Mouse (Mus musculus) heart, adult 2 months (tissue): ENCODE data around the gene Bnc2.

Source experiments
- CTCF ChIP-seq: fragments of 200-600 bp; IDR thresholded peaks from 2 replicates; pipeline ENCODE4 v1.8.1; 2022; ENCODE audit warnings: antibody characterized with exemption, mild to moderate bottlenecking, moderate library complexity
- POLR2A ChIP-seq: fragments of 200-500 bp; IDR thresholded peaks from 2 replicates; pipeline ENCODE4 v1.6.1; 2011; ENCODE audit warnings: mild to moderate bottlenecking, low read depth, low read length, control low read depth; ENCODE audit not compliant: insufficient read depth

- TF ChIP-seq CTCF (no peak), POLR2A (no peak)
Measured at GRCm38 (mm10) chr4:84329651-84330050, 345.4 kb downstream of the Bnc2 start.
